Mouse (Mus musculus) naive thymus-derived CD4-positive, alpha-beta T cell, adult 2 months (primary cell): ENCODE measurements around the gene Syce2.
"Not testable (repeated sequence)": the region's sequence is repeated elsewhere in the genome, so short reads cannot be mapped to it uniquely, and the experiment has no call there.

ENCODE experiments used
- DNase-seq: peaks from one replicate; pipeline ENCODE4 v3.0.0-alpha.2; 2011; ENCODE audit warnings: low read depth

Syce2 gene

DNA sequence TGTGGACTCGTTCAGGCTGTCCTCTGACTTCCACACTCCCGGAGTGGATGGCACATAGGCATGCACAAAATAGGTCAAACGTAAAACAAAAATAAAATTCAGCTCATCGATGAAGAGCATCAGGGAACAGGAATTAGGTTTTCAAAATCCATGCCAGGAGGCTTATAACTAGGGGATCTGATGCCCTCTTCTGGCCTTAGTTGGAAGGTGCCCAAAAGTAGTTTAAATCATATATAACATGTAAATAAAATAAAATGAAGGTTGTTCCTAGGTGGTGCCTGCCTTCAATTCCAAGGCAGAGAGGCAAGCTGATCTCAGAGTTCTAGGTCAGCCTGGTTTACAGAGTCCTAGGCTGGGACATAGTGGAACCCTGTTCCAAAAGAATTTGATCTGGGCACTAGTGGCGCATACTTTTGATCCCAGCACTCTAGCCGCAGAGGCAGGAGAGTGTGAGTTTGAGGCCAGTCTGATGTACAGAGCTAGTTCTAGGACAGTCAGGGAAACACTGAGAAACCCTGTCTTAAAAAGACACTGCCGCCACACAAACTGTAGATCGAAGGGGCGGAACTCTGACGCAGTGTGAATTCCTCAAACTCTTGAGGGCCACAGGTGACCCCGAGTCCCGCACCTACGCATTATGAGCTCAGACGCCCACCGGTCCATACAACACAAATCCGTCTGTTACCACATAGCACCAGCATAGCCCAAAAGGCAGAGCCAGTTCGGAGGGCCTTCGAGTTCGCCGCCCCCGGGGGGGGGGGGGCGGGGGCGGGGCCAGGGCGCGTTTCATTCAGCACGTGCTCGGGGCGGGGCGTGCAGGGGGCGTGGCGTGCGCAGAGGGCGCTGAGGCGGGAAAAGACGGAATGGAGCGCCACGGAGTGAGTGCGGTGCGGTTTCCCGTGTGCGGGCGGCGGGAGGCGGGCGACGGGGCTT lies at the start of gene Syce2:
TSS of gene Syce2 (plus strand) at position 736 of the 933 bp plus-strand sequence.
- peak; percentile 92 for DNase-seq

DNA sequence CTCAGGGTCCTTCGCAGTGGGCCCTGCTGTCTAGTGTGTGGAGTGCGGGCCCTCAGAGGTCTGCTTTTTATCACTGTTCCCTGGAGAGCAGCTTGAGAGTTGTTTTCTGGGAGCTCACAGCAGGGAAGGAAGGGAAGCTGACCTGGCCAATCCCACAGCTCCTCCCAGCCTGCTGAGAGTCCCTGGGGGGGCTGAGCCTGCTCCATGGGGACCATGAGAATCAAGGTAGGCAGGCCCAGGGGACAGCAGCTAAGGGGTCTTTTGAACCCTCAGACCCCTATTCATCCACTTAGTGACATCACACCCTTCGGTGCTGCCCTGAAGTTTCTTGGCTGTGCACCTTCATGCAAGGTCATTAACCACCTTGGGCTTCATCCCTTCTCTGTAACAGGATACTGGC lies 49.2 kb upstream of the Syce2 start, which contains the start of gene Dand5:
TSS of gene Dand5 (minus strand) at position 101 of the 400 bp plus-strand sequence.
- no peak for DNase-seq

DNA sequence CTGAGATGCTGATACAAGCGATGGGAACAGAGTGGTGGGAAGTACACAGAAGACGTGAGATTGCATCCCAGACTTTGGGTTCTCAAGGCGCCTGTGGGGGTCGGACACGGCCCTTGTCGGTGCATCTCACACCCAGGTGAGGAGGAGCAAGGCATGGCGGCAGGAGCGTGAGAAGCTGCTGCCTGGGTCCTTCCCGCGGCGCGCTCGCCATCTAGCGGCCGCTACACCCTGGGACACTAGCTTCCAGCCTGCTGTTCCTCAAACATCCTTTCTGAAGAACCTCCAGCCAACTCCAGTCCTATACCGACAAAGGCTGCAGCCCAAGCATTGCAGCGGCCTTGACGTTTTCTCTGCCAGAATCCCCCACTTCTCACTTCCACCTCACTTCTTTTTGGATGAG lies 48.3 kb upstream of the Syce2 start:
- DNase-seq: peak; percentile 87

DNA sequence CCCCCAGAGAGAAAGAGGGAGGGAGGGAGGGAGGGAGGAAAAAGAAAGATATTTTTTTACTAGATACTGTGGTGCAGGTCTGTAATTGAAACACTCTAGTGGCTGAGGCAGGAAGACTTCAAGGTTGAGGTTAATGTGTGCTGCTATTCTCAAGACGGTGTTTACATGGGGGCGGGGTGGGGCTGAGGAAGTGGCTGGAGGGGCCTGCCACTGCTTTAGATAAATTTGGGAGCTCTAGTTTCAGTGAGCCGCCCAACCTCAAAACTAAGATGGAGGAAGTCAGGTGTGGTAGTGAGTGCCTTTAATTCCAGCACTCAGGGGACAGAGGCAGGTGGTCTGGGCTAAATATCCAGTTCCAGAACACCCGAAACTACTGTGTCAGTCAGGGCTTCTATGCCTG lies 46.3 kb upstream of the Syce2 start:
- peak; percentile 60 for DNase-seq

DNA sequence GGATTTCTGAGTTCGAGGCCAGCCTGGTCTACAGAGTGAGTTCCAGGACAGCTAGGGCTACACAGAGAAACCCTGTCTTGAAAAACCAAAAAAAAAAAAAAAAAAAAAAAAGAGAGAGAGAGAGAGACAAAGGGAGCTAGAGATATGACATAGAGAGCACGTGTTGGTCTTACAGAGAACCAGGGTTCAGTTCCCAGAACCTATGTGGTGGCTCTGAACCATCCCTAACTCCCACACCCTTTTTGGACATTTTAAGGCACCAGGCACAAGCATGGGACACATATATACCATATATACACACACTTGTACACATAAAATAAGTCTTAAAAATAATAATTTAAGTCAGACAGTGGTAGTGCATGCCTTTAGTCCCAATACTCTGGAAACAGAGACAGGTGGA lies 45.4 kb upstream of the Syce2 start:
- not testable (repeated sequence) for DNase-seq

DNA sequence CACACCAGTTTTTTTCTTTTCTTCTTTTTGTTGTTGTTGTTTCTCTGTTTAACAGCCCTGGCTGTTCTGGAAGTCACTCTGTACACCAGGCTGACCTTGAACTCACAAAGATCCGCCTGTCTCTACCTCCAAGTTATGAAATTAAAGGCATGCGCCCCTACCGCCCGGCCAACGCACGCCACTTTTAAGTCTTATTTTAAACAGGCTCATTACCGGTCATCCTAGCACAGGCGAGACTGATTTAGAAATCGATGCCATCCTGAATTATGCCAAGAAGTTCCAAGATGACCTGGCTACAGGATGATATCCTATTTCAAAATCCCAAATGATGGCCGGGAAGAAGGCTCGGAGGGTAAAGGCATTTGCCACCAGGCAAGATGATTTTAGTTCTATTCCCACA lies 40.4 kb upstream of the Syce2 start, which contains the start of gene Gadd45gip1:
TSS of gene Gadd45gip1 (plus strand) at position 33 of the 400 bp plus-strand sequence.
- DNase-seq: peak; percentile 79

DNA sequence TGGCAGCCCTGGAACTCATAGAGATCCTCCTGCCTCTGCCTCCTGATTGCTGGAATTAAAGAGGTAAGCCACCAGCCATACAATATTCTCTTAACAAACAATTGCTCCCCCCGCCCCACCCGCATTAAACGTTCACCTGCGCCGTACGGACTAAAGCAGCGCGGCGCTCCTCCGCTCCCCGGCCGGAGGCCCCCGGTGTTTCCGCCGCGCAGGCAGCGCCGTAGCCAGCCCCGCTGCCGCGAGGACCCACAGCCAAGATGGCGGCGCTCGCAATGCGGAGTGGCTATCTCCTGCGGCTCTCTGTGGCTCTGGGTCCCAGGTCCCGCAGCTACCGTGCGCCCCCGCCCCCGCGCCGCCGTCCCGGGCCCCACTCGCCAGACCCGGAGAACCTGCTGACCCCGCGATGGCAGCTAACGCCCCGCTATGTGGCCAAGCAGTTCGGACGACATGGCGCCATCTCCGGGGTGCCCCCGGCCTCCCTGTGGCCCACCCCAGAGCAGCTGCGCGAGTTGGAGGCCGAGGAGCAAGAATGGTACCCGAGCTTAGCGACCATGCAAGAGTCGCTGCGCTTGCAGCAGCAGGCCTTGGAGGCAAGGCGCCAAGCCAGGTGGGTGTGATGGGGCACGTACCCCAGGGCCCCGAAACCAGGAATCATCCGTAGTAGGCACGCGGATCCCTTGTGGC lies 39.7 kb upstream of the Syce2 start:
- peak; percentile 89 for DNase-seq

DNA sequence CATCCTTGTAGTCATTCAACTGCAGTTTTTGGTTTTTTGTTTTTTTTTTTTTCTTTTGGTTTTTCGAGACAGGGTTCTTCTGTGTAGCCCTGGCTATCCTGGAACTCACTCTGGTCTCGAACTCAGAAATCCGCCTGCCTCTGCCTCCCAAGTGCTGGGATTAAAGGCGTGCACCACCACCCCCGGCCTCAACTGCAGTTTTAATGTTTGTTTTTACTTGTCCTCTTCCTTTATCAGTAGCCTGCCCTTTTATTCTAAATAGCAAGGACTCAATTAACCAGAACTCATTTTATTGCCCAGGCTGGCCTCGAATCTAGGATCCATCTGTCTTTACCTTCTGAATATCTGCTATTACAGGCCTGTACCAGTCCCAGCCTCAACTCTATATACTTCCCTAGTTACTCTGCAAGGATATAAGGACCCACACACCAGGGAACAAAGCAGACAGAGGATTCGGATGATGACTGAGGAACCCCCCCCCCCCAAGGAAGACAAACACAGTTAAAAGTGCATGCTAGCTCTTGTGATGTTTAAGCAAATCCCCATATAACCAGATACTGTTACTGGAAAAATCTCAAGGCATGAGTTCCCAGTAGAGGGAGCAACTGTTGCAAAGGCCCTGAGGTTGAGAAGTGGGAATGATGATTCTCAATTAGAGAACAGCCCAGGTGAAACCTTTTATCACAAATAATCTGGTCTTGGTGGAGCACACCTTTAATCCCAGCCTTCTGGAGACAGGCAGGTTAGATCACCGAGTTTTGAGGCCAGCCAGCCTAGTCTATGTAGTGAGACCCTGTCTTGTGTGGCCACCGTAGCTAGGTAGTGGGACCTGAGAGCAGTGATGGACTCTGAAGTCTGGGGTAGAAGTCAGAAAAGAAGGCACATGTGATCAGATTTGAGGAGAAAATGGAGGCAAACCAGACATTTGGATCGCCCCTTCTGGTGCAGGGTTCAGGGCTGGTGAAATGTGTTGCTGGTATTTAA lies 38.9 kb upstream of the Syce2 start:
- no peak for DNase-seq

DNA sequence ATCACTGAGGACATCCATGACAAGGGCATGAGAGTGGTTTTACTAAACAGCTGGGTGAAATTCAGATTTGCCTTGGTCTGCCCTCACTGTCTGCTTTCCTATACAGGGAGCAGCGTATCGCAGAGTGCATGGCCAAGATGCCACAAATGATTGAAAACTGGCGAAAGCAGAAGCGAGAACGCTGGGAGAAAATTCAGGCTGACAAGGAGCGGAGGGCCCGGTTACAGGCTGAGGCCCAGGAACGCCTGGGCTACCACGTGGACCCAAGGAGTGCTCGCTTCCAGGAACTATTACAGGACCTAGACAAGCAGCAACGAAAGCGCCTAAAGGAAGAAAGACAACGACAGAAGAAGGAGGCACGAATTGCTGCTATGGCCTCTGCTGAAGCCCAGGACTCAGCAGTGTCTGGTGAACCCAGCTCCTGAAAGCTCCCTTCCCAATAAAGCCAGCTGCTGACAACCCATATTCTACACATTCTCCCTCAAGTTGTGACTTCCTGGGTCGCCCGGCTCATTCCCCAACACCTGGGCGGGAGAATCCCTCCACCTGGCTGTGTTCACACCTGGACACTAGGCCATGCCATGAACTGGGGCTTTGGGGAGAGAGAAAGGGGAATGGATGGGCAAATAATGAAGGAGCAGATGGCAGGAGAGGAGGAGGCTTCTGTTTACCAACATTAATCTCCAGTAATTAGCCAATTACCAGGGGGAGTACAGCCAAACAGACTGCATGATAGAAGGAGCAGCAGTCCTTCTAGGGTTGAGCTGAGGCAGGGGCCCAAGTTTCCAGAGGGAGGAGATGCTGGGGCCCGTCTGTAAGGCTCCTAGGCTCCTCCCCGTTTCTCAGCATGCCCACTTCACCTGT lies 37.7 kb upstream of the Syce2 start:
- no peak for DNase-seq

DNA sequence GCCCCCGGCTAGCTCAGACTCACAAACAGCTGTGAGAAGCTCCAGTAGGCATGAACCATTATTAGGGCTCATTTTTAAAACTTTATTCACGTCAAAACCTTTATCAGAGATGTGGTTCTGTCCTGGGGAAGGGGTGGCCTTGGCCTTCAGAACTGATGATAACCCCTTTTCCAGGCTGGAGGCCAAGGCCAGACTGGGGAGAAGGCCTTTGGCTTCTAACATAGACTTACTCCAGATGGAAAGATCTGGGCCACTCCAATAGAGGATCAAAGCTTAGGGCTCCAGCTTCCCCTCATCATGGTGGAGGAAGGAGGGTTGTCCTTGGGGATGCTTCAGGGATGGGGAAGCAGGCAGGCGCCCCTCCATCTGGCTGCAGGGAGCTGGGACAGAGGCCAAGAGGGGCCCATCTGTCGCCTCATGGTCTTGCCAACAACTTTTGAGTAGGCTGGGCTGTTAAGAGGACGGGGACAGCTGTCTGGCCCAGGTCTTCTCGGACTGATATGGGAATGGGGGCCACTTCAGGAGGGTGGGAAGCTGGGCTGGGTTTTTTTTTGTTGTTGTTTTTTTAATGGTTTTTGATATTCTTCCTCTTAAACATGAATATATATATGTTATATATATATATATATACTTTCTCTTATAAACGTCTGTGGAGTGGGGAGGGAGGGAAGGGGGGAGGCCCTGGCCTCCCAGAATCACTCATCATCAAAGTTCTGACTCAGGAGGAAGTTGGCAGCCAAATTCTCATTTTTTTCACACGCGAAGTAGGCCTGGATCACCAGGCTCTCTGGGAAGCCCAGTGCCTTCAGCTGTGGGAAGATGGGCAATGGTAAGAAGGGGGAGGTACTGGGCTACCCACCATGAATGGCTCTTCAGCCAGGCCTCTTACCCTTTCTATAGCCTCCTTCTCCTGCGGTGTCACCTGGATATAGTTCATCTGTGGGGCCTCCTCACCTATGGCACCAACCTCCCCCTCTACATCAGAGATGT lies 36.8 kb upstream of the Syce2 start:
- no peak for DNase-seq

DNA sequence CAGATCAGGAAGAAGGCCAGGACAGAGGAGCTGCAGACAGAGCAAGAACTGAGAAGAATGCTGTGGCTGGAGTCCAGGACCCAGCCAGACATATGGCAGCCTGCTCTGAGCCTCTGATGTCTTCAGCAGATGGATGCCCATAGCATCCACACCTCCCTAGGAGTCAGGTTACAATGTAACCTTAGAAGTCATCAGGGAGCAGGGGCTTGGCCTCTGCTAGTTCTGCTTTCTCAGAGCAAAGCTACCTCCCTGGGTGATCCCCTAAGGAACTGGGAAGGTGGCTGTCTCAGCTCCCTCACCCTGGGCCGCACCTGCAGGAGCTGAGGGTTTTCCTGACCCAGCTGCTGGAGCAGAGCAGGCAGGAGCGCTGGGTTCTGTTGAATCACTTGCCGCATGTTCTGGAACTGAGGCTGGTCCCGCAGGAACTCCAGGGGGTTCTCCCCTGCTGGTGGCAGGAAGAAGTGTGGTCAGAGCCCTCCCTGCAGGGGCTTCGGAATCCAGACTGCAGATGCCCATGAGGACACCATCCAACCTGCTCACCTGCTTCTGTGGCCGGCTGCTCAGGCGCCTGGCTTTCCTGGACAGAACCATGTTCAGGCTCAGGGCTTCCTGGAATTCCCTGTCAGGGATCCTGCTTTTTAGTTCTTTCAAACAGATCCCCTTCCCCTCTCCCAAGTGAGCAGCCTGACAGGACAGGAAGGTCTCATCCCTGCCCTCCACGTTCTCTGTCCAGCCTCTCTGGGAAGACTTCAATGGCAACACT lies 34.6 kb upstream of the Syce2 start:
- DNase-seq: no peak

DNA sequence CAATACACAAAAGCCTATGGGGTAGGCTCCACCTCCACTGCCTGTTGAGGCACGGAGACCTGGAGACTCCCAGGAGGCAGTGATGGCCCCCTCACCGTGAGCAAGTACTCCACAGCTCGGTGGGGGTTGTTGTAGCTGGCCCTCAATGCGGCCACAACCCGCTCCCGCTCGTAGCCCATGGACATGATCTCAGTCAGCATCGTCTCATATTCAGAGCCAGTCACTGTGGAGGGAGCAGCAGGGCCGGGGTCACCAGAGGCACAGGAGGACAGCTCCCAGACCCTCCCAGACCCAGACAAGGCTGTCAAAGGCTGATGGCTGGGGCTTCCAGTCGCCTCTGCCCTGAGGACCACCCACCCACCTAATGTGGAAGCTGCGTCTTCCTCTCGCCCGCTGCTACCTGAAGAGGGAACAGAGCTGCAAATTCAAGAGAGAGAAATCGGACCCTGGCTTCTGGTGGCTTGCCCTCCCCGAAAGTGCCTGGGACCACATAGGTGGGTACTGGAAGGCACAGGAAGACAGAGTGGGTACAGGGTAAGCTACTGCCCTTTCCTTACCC lies 33.9 kb upstream of the Syce2 start:
- no peak for DNase-seq

DNA sequence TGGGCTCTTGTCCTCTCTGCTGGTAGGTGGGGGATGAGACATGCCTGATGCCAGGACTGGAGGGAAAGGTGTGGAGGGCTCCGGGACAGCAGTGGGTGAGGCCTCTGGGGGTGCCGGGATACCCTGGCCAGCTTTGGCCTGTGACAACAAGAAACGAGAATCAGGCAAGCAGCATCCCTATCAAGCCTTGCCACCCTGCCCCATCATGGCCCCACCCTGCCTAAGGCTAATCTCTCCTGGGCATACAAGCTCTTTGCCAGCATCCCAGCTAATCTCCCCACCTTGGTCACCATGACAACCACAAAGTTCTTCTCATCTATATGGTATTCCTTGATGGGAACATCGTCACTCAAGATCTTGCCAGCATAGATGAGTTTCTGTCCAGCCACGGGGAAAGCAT lies 33.4 kb upstream of the Syce2 start:
- no peak for DNase-seq

DNA sequence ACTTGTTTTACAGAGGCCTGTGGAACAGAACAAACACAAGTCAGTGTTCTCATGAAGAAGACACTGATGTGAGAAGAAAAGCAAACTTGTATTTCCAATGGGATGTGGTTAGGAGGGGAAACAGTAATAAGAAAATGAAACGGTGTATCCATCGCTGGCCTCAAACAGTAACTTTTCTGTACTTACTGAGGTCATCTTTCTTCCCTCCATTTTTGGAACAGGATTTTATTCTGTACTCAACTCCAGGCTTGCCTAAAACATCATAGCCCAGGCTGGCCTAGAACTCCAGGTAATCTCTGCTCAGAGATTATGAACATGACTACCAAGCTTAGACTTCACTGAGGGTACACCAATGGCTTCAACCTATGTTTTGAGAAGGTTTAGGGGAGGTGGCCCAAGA lies 32.5 kb upstream of the Syce2 start:
- DNase-seq: no peak

DNA sequence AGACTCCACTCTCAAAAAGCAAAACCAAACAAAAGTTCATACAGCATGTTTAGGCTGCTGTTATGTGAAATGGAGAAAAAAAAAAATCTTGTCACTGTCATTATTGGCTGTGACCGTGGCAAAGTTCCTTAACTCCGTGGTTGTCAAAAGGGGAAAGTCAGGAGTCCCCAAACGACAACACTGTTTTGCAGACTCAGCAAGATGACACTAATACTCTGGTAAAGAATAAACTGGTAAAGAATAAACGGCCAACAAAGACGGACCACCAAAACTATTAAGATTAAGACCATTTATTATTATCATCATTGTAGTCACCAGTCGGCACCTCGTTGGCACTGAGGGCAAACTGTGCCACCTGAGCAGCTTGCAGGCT lies 32.0 kb upstream of the Syce2 start:
- no peak for DNase-seq

DNA sequence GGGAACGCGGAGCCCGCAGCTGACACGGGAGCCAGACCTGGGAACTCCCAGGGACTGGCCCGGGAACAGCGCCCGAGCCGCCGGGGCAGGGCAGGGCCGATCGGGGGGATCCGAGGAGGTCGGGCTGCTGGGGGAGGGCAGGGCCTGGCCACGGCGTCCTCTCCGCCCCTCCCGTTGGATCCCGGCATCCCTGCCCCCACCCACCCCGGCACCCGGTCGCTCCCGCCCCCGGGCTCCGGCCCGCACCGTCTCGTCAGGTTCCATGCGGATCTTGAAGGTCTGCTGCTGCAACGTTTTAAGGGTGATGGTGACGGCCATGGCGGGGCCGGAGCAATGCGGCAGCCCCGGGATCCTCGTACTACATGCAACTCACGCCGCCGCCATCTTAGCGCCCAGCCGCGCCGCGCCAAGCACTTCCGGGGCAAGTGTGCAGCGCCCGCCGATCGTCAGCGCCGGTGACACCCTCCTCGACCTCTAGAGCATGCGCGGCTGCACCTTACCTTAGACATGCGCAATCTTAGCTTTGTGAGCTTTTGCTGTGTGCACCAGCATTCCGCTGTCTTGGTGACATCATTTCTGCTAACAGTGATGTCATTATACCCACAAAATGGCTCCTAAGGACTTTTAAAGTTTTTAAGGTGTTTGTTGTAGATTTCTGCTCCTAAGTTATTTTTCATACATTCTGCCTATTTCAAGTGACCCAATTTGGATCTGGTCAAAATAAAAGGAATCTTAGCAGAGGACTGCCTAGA lies 31.5 kb upstream of the Syce2 start, which contains the start of gene Rad23a:
TSS of gene Rad23a (minus strand) at position 418 of the 752 bp plus-strand sequence.
- peak; percentile 97 for DNase-seq

DNA sequence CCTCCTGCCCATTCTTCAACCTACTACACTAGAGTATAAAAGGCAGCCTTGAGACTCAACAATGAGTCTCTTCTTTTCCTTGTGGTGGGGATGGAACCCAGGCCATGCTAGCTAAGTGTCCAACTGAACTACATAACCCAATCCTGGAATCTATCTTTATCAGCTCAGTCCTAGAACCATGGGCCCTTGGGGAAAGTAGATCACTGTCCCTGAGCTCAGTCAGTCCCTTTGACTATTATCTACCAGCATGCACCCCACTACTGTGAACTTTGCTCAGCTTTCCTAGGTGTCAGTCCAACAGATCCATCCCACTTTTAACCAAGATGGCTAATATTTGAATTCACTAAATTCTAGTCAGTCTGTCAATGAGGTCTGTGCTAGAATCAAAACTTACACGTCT lies 30.4 kb upstream of the Syce2 start:
- no peak for DNase-seq
